Mouse (Mus musculus) adrenal gland (tissue): ENCODE measurements at regions not wholly inside any gene's neighbourhood (a gene's known extent, or its start where the extent isn't known, plus 50 kb on each side); places are given as distances from the start of the nearest gene placed in this dataset.

Experiments
- intact Hi-C: fragments of 180-260 bp; cut with DNase I; formaldehyde crosslinking; loops from one replicate; pipeline ENCODE4 v1.15.1; 2025

DNA sequence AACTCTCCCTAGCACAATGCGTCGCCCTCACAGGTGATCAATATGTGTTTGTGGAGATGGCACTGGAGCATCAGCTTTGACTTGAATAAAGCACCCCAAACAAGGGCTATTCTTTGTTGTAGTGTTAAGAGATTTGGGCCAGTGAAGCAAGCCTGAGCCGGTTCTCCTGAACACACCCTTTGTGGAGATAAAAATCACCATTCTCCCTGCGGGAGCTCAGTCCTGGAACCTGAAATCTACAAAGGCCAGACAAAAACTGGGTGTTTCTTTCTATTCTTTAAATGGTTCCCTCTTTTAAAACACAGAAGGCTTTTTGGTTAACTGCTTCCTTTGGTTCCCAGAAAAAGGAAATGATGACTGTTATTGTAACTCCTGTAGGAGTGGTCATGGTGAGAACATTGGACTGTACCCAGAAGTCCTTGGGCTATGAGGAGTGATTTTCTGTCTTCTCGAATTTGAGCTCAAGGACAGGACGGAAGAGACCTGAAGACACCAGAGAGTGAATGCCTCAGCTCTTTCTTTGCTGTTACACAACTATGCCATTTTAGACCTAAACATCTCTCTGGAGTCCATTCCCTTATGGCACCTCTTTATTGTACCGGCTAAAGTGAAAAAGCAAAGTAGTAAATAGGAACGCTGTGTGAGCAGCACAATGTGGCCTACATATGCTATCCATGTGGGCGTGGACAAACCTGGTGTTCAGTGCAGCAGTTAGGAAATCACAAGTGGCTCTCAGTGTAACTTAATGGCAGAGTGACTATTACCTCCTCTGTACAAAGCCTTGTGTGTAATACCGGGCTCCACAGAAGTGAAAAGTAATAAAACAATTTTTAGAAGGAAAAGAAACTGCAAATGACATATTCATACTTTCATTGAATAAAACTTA, 149.9 kb upstream of the Veph1 start:
- intact Hi-C loops: no loop called here

DNA sequence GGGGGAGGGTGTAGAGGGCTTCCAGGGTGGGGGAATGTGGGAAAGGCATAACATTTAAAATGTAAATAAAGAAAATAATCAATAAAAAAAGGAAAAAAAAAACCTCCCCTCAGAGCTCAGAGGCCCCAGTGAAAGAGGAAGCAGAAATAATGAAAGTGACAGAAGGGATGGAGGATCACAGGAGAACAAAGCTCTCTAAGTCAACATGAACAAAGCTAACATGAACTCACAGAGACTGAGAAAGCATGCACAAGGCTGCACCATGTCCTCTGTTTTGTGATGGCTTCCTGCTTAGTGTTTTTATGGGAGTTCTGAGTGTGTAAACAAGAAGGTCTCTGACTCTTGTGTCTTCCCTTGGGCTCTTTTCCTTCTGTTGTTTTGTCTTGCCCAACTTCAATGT, 136.6 kb upstream of the Veph1 start:
- intact Hi-C loops: no loop called here

DNA sequence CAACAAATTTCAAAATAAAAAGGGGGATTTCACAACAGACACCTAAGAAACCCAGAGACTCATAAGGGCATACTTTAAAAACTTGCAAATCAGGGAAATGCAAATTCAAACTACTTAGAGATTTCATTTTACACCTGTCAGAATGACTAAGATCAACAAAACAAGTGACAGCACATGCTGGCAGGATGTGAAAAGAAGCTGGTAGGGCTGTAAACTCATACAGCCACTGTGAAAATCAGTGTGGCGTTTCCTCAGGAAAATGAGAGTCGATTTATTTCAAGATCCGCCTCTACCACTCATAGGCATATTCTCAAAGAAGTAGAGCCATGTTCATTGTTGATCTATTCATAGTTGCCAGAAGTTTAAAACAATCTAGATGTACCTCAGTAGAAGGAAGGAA, 133.6 kb upstream of the Veph1 start:
- intact Hi-C loops: no loop called here

DNA sequence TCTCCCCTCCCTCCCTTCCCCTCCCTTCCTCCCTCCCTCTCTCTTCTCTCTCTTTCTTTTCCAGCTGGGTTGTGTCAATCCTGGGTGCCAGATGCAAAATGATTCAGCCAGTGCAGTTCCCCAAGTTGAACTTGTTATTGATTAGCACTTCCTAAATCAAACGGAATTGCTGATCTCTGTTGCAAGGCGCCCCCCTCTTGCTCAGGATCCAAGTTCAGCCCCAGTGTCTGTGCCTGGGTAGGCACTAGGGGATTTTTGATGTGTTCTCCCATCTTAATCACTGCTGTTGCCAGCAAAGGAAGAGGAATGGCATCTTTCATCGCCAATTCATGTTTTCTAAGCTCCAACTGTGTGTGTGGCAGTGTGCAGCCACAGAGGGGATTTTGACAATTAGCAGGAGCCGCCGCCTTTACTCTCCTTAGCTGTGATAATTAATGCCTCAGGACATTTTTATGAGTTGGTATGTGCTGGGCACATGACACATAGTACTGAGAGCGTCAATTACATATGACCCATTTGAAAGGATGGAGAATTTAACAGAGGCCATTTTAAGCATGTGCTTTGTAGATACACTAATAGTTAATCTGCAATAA, 125.9 kb upstream of the Veph1 start:
- intact Hi-C loops: no loop called here

DNA sequence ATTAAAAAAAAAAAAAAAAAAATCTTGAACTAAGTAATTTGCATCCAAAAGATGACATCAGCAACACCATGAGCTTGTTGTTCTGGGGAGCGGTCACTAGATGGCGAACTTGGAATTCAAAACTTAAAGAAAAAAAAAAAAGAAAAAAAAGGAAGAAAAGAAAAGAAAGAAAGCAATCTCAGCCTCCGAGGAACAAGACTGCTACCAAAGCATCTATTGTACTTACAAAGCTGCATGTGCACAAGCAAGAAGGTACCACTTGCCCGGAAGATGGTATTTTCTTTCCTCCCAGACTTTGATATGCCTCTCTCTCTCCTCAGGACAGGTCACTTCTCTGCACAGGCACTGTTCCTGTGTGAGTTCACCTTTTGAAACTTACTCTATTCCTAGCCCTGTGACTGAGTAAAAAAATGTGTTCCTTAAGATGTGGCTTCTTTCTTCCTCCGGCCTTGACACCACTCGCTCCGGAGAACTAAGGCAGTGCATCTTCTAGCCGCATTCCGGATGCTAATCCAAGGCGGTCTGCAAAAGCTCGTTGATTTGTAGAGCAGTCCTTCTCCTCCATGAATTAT, 114.2 kb upstream of the Veph1 start:
- intact Hi-C loops: loop anchor here (2.0 kb wide), 1 partner anchor 934 kb away; no protein-coding TSS in a partner anchor

DNA sequence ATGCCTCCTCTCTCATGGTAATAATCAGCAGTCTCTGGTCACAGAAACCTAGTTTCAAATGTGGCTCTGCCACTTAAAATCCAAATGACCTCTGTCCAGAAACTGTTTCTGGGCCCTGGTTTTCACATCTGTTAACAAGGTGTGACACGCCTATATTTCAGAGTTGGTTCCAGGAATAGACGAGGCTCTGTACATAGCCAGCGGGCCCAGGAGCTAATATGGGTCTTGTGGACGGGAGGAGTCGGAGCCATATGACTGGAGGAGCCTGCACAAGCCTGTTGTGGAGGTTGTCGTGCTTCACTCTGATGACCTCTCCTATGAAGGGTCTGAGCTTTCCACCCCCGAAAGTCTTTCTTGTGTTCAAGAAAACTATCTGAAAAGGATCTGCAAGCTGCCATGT, 112.2 kb upstream of the Veph1 start:
- intact Hi-C loops: no loop called here

DNA sequence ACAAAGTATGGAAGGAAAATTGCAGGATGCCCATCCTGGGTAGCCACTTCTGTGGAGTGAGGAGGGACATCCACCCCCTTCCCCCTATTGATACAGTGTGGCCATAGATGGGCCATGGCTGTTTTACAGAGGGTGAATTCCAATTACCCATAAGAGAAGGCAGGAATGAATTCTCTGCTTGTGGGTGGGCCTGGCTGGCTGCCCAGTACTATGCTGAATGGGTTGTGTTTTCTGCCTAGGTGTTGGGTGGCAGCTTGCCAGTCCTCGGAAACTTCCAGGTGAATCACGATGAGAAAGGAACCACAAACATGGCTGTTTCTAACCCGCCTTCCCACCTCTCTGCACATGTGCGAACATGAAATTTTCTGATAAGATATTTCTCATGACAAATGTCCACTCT, 109.0 kb upstream of the Veph1 start:
- intact Hi-C loops: no loop called here

DNA sequence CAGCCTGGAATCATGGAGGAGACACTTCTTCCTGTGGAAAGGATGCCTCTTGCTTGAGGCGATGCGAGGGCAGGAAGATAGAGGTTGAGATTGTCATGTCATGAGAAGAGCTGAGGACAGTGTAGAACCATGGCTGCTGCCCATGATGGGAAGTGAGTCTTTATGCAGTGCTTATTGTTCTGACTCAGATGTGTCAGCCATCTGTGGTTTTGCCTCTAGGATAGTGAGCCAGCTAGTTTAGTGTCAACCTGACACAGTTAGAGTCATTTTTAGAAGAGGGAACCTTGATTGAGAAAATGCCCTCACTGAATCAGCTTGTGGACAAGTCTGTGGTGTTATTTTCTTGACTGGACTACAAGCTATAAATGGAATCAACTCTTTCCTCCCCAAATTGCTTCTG, 107.1 kb upstream of the Veph1 start:
- intact Hi-C loops: no loop called here

DNA sequence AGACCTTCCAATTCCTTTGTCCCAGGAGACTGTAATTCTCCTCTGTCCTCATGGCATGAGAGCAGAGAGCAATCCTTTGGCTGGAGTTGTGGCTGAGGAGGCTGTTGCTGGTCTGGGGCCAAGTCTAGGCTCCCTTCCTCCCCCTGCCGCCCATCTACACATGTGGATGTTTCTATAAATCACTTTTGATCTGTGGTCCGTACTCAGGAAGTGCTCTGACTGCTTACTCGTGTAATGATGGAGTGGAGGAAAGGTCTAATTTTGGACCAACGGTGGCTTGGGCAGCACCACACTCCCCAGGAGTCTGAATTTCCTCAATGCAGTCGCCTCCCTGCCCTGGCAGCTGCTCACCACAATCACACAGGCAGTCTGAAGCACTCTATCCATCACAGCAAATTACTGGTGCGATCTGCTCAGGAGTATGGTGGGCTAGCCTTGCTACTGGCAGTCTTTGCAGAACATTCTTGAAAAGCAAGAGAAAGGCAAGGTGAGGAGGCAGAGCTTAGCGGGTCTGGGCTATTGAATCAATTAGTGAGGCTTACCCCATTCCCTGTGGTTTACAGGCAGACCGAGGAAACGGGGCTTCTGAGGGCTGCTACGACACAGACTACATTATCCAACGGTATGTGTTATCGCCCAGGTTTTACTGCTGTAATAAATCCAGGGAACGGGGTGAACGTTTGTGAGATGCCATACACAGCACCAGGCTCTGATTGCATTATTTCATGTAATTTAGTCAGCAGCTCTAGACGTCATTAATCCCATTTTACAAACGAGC, 104.3 kb upstream of the Veph1 start:
- intact Hi-C loops: no loop called here

DNA sequence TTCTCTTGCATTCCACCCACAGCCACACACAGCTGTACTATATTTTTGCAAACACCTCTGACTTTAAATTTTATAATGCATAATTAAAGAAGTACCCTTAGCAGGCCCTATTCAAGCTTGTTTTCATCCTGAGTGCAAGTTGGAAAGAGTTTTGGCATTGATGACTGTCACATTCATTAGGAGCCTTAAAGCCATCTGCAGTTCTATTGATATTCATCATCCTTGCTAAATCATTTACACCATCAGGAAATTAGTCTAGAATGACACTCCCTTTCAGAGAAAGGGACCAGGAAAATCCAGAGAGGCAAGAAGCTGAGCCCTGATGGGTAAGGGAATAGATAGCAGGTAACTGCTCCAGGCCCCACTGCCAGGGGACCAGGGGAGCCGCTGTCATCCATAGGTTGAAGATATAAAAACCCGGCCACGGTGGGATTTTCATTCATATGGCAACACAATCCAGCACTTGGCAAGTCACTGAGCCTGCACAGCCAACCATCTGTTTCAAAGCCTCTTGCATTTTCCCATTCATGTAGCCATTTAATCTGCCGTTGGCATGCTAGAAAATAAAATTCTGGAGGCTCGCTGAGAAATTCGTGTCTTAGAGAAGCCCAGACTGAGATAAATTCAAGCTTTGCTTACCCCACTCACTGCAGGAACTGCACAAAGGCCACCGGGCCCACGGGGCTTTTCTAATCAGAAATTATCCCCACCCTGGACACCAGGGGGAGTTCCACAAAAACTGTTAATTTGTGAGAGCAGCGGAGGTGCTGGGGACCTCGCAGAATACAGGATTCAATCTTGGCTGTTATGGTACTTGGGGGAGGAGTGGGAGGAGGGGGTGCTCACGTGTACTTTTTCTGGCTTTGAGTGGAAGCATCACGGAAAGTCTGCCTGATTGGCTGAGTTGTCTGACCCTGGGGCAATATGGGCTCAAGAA, 101.8 kb upstream of the Veph1 start:
- intact Hi-C loops: no loop called here

DNA sequence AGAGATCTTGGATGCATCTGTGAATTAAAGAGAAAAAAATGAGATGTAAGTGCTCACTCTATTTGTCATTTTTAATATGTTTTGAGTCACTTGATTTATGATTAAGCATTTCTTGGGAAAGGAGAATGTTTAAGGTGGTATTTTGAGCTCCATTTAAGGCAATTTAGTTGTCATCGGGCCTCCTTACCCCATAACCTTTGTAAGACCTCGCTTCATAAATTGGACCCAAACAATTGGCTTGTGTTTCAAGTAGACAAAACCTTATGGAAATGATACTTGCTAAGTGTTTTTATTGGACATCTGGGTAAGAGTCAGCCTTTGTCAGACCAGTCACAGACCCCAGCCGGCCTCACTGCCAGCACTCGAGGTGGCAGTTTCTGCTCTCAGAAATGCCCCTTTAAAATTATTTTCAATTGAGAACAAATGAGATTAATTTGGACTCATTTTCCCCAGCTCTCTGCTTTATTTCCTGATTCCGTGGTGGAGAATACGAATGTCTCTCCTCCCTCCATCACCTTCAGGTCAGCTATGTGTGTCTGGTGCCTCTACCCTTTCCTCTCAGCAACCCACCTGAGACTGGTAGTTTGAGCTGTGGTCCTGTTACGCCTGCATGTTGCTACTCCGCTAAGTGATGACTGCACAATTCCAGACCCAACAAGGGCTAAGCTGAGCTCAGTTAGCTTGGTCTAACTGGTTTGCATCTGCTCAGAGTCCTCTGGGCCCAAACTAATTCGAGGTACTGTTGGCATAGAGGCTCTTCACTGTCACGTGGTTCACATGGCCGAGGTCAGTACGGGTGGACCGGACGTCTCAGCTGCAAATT, 78.7 kb upstream of the Veph1 start:
- intact Hi-C loops: no loop called here

DNA sequence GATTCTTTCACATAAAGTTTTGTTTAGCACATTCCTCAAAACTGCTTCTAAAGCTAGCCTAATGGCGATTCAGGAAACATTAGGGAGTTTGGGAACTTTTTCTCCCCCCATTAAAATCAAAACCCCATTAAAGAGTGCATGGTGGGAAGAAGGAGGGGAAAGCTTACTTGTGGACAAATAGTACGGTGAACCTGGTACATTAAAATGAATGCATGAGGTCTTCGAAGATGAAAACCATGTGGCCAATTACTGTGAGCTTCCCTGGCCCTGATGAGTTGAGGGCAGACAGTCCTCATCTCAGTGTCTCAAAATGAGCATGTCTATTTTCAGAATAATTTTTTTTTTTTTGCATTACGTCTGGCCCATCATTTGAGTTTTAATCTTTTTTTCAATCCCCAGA, 78.0 kb upstream of the Veph1 start:
- intact Hi-C loops: no loop called here

DNA sequence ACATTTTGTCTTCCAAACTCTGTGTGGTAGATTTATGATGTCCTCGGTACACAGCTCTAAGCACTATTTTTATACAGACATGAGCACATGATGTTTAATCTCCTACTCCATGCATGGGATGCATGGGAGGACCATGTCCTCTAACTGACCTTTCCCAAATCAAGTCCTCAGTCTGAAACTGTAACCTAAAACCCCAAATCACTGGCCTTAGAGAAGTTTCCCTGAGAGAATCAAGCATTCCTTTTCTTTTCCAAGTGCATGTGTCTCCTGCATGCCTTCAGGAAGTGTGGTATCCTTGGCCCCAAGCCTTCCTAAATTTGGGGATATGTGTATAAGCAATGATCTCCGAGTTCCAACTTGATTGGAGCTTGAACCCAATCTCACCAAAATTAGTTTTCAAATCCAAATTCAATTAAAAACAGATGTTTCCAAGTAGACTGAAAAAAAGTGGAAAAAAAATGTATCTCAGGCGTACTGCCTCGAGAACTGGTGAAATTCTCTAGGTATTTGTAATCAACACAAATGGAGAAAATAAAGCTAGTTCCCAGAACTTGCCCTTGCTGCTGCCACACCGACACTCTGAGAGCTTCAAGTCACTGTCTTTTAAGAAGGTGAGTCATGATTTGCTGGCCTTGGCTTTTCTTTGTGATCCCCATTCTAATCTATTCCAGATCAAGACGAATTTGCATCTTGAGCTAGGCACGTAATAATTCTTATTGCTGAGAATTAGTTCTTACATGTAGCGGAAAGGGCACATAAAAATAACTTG, 77.4 kb upstream of the Veph1 start:
- intact Hi-C loops: no loop called here
